Mouse (Mus musculus): ENCODE data around the gene Smyd4. TPM values are rescaled to one million over a fixed set of nuclear protein-coding genes. Genes with fewer than 3 reads are reported as not detected.

Smyd4 gene
- total RNA-seq, 2 experiments from 2014 or later = 13.2 to 16.4 TPM

- intact Hi-C loops (cut with DNase I) = no loop called here
- DNase-seq (ENCODE audit: low spot score in 2 of 2) = no peak
These were observed 93.4 kb downstream of the Smyd4 start for GRCm38 (mm10) chr11:75441601-75442000.

GRCm38 (mm10) chr11:75443711-75444110 lies 95.5 kb downstream of the Smyd4 start:
- no peak for DNase-seq (ENCODE audit: low spot score in 2 of 2)

GRCm38 (mm10) chr11:75448575-75448974 lies 100.3 kb downstream of the Smyd4 start:
- intact Hi-C loops (cut with DNase I) = no loop called here
- DNase-seq (ENCODE audit: low spot score in 2 of 2) = no peak

More at GRCm38 (mm10) chr11:75443711-75444110, 95.5 kb downstream of the Smyd4 start:
- intact Hi-C loops (cut with DNase I) = no loop called here

GRCm38 (mm10) chr11:75449695-75450094 lies 101.5 kb downstream of the Smyd4 start:
- no peak for DNase-seq (ENCODE audit: low spot score in 2 of 2)
- intact Hi-C loops (cut with DNase I) = loop anchor here (5.0 kb wide), 1 partner anchor 47 kb away; no protein-coding TSS in a partner anchor

- DNase-seq (ENCODE audit: low spot score in 2 of 2) = no peak
- intact Hi-C loops (cut with DNase I) = loop anchor here (5.0 kb wide), 1 partner anchor 48 kb away; no protein-coding TSS in a partner anchor
These were observed 102.2 kb downstream of the Smyd4 start for GRCm38 (mm10) chr11:75450304-75450908.

- no peak for DNase-seq (ENCODE audit: low spot score in 2 of 2)
- intact Hi-C loops (cut with DNase I) = loop anchor here (5.0 kb wide), 1 partner anchor 49 kb away; no protein-coding TSS in a partner anchor
These were observed 102.7 kb downstream of the Smyd4 start for GRCm38 (mm10) chr11:75450936-75451335.

GRCm38 (mm10) chr11:75452081-75452480 lies 103.8 kb downstream of the Smyd4 start:
- intact Hi-C loops (cut with DNase I) = loop anchor here (5.0 kb wide), 1 partner anchor 50 kb away; no protein-coding TSS in a partner anchor
- no peak for DNase-seq (ENCODE audit: low spot score in 2 of 2)

GRCm38 (mm10) chr11:75452812-75453557 lies 104.8 kb downstream of the Smyd4 start:
- DNase-seq (ENCODE audit: low spot score in 2 of 2) = no peak
- intact Hi-C loops (cut with DNase I) = loop anchor here (5.0 kb wide), 1 partner anchor 51 kb away; no protein-coding TSS in a partner anchor

- intact Hi-C loops (cut with DNase I) = loop anchor here (5.0 kb wide), 1 partner anchor 52 kb away; no protein-coding TSS in a partner anchor
- peak; percentile 89 for DNase-seq (ENCODE audit: low spot score in 2 of 2)
These were observed 106.0 kb downstream of the Smyd4 start, which contains the start of gene Wdr81 for GRCm38 (mm10) chr11:75453991-75454930. TSS of gene Wdr81 (minus strand) at chr11:75454717.

Small RNA genes within 50 kb of the gene (microRNA-seq; reads per million reads assigned to microRNA genes)
- gene Gm47300 = not detected

Other genes with a start within 250 kb of the Smyd4 start
- gene Hic1, start 178.9 kb upstream of the Smyd4 start, total RNA-seq (2021) = 1 to 10 TPM; 2.7 to 3.3 TPM
- gene Ovca2, start 169.6 kb upstream of the Smyd4 start, total RNA-seq (2021) = 10 to 100 TPM; 11.0 to 13.3 TPM
- 10 to 100 TPM; 25.3 to 25.6 TPM for gene Dph1, start 157.2 kb upstream of the Smyd4 start, total RNA-seq (2021)
- gene Rtn4rl1, start 154.7 kb upstream of the Smyd4 start, total RNA-seq (2021) = 10 to 100 TPM; 83.5 to 88.3 TPM
- 10 to 100 TPM; 44.0 to 47.1 TPM for gene Rpa1, start 109 bp upstream of the Smyd4 start, total RNA-seq (2021)
- 10 to 100 TPM; 13.9 to 18.7 TPM for gene Serpinf1, start 74.3 kb downstream of the Smyd4 start, total RNA-seq (2021)
- under 1 TPM in 1 of 2 experiments, not detected in 1; 0.22 TPM for gene Serpinf2, start 91.2 kb downstream of the Smyd4 start, total RNA-seq (2021)
- gene Wdr81, start 106.3 kb downstream of the Smyd4 start, total RNA-seq (2021) = 10 to 100 TPM; 20.1 to 20.4 TPM
- gene Tlcd2, start 113.3 kb downstream of the Smyd4 start, total RNA-seq (2021) = under 1 TPM in 1 of 2 experiments, not detected in 1; 0.47 TPM
- 100 to 1,000 TPM; 127 to 138 TPM for gene Prpf8, start 138.4 kb downstream of the Smyd4 start, total RNA-seq (2021)
- gene Rilp, start 161.7 kb downstream of the Smyd4 start, total RNA-seq (2021) = 1 to 10 TPM; 1.9 to 2.3 TPM
- gene Scarf1, start 165.1 kb downstream of the Smyd4 start, total RNA-seq (2021) = 1 to 10 TPM; 1.2 to 1.8 TPM
- gene Slc43a2, start 183.3 kb downstream of the Smyd4 start, total RNA-seq (2021) = 10 to 100 TPM; 51.1 to 63.1 TPM
- gene Pitpna, start 239.7 kb downstream of the Smyd4 start, total RNA-seq (2021) = 100 to 1,000 TPM; 315 to 349 TPM

All from left cerebral cortex, postnatal 36 days (tissue).